Mouse (Mus musculus): ENCODE results near the gene Hdhd5. TPM values are rescaled to one million over a fixed set of nuclear protein-coding genes. Genes with fewer than 3 reads are reported as not detected.

Hdhd5 gene
- total and polyA plus RNA-seq, 3 experiments, result 17.8 to 19.9 TPM; not detected in 1

DNA sequence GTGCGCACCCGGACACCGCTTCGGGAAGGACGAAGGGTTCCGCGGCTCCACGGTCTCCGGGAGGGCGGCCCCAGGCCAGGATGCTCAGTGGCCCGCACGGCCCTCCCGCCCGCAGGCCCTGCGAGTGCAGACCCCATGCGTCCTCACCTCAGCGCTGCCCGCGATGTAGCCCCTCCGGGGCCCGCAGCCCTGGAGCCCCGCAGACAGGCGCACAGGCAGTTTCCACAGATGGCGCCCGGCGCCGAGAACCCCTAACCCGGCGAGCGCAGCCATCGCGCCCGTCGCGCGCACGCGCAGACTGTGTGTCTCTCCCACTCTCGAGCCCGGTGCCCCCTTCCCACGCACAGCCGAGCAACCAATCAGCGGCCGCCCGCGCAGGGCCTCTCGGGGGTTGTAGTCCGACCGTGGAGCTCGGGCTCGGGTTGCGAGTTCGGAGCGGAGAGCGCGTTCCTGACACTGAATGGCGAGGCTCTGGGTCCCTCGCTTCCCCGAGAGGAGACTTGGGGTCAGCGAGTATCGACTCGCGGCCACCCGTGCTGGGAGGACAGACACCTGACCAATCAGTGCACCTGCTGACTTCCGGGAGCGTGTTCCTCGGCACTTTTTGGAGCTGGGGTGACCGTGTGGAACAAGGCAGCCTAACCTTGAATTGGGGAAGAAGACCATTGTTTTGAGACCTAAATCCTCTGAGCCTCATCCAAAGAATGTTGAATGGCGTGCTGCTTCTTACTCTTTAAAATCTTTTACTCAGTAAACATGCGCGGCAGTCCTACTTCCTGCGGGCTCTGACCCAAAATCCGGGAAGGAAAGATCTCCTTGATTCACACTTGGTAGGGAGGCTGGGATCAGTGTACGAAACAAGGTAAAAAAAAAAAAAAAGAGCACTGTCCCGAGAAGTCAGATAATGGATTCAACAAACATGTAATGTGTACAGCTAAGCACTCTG lies at the start of gene Hdhd5 (continued):
- TF ChIP-seq POLR2A (IDR thresholded peaks at IDR 0.05; ENCODE audit: control insufficient read depth in 1 of 2, insufficient read depth in 1 of 2, low read depth in 1 of 2, low read length in 2 of 2, poor library complexity in 1 of 2) (peak; percentile 93 to 94), MAZ (IDR thresholded peaks at IDR 0.05; ENCODE audit: low read depth, low read length) (peak; percentile 89; the same call in 1 of the 2 replicates), NRF1 (IDR thresholded peaks at IDR 0.05; ENCODE audit: insufficient read depth, low read depth, low read length, poor library complexity, severe bottlenecking) (peak; percentile 88), MXI1 (IDR thresholded peaks at IDR 0.05; ENCODE audit: low read depth, low read length) (peak; percentile 62; the same call in 1 of the 2 replicates), GABPA (IDR thresholded peaks at IDR 0.05; ENCODE audit: low read depth, low read length) (no peak)

DNA sequence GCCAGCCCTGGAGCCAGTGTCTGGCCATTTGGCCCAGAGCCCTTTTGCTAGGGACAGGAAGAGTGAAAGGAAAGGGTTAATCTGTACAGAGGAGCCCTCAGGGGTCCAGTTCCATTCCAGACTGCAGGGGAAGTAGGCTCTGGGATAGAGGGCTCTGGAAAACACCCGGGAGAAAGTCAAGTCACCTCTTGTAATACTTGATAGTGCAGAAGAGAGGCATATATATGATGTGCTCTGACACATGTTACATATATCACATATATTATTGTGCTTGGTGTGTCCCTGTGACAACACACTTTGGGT lies 49.5 kb upstream of the Hdhd5 start:
- H3K27me3 ChIP-seq (ENCODE audit: control insufficient read depth in 1 of 2, insufficient read depth in 2 of 2, low read length in 2 of 2), result no peaks in the 10 kb centered on the region
- H3K79me2 ChIP-seq (ENCODE audit: control insufficient read depth, insufficient read depth, low read length, poor library complexity), result no peaks in the 10 kb centered on the region
- peaks cover 0 to 8% of the 10 kb centered on the region in 2 experiments; a peak in 2 of 4 replicates for H3K36me3 ChIP-seq (ENCODE audit: control insufficient read depth in 1 of 2, insufficient read depth in 2 of 2, low read length in 2 of 2)
- H3K27ac ChIP-seq (ENCODE audit: control insufficient read depth, low read depth, low read length), result no peak overlapping the region
- peak overlapping the region; percentile 57 for H3K9ac ChIP-seq (ENCODE audit: control insufficient read depth, low read depth, low read length, poor library complexity, severe bottlenecking)
- peak; percentile 54 for DNase-seq (ENCODE audit: low read depth, low spot score)
- TF ChIP-seq ETS1 (IDR thresholded peaks at IDR 0.05; ENCODE audit: low read depth, low read length) (no peak), ZMIZ1 (IDR thresholded peaks at IDR 0.05; ENCODE audit: low read depth, low read length) (no peak), POLR2AphosphoS5 (IDR thresholded peaks at IDR 0.05; ENCODE audit: borderline replicate concordance, low read depth, low read length) (no peak), E2F4 (IDR thresholded peaks at IDR 0.05; ENCODE audit: borderline replicate concordance, low read depth, low read length) (no peak), NRF1 (IDR thresholded peaks at IDR 0.05; ENCODE audit: insufficient read depth, low read depth, low read length, poor library complexity, severe bottlenecking) (no peak), POLR2AphosphoS2 (IDR thresholded peaks at IDR 0.05; ENCODE audit: low read length) (no peak), RCOR1 (IDR thresholded peaks at IDR 0.05; ENCODE audit: low read depth, low read length) (no peak), ZNF384 (IDR thresholded peaks at IDR 0.05; ENCODE audit: low read depth, low read length) (no peak), MXI1 (IDR thresholded peaks at IDR 0.05; ENCODE audit: low read depth, low read length) (no peak), HCFC1 (IDR thresholded peaks at IDR 0.05; ENCODE audit: low read depth, low read length) (no peak), CTCF (IDR thresholded peaks at IDR 0.05 in 2 of 3, conservative IDR thresholded peaks at IDR 0.05 in 1 of 3; ENCODE audit: control insufficient read depth in 1 of 3, insufficient read depth in 1 of 3, low read depth in 2 of 3, low read length in 3 of 3, poor library complexity in 1 of 3, severe bottlenecking in 1 of 3) (no peak), GABPA (IDR thresholded peaks at IDR 0.05; ENCODE audit: low read depth, low read length) (no peak)
- H3K9me3 ChIP-seq (replicated peaks; ENCODE audit: insufficient read depth, low read length), result no peaks in the 10 kb centered on the region
- H3K4me3 ChIP-seq (ENCODE audit: control insufficient read depth in 1 of 2, insufficient read depth in 1 of 2, low read depth in 2 of 2, low read length in 2 of 2), result peak overlapping the region; percentile 50 to 58
- peaks cover 0 to 6% of the 10 kb centered on the region in 2 experiments; a peak in 3 of 4 replicates for H3K4me1 ChIP-seq (ENCODE audit: control insufficient read depth in 1 of 2, insufficient read depth in 2 of 2, low read length in 2 of 2)
